Mouse (Mus musculus) G1E (cell line): ENCODE results near the gene Nckap5.

ENCODE experiments used
- CTCF ChIP-seq: IDR thresholded peaks from 2 replicates; pipeline ENCODE4 v1.5.1; 2012; ENCODE audit warnings: low read depth, low read length, inconsistent platforms, mixed read lengths
- GATA1 ChIP-seq: IDR thresholded peaks from 2 replicates; pipeline ENCODE4 v1.6.1; 2012; ENCODE audit warnings: borderline replicate concordance, low read length, inconsistent platforms, mixed read lengths
- POLR2AphosphoS5 ChIP-seq: IDR thresholded peaks from 2 replicates; pipeline ENCODE4 v1.6.1; 2012; ENCODE audit warnings: low read depth, low read length, inconsistent platforms; ENCODE audit not compliant: insufficient replicate concordance

DNA sequence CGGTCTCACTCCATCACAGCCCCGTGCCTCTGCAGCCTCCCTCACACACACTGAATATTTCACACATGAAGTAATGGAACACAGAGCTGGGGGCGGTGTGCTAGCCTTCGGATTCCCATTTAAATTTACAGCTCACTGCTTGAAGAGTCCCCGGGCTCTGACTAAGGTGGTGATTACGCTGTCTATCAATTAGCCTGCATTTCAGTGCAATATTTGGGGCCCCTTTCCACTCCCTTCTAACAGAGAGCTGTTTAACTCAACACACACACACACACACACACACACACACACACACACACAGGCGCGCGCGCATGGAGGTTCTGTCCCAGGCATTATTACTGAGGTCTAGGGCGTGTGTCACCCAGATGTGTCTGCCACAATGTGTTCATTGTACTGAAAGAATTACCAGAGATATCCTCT lies 31.2 kb downstream of the Nckap5 start:
- TF ChIP-seq CTCF, result no peak
- TF ChIP-seq GATA1, result no peak
- no peak for TF ChIP-seq POLR2AphosphoS5
